Mouse (Mus musculus) small intestine, adult 2 months (tissue): ENCODE data around the gene Rab22a.

ENCODE experiments used
- CTCF ChIP-seq: fragments of 200-500 bp; IDR thresholded peaks from 2 replicates; pipeline ENCODE4 v1.5.1; 2012; ENCODE audit warnings: low read depth, mild to moderate bottlenecking, control low read depth, inconsistent platforms, low read length, moderate library complexity, mixed read lengths; ENCODE audit not compliant: insufficient replicate concordance, insufficient read length; ENCODE audit errors: extremely low read depth
- POLR2A ChIP-seq: fragments of 200-500 bp; IDR thresholded peaks from 2 replicates; pipeline ENCODE4 v1.6.1; 2012; ENCODE audit warnings: low read depth, mild to moderate bottlenecking, control low read depth, inconsistent platforms, low read length, moderate library complexity

DNA sequence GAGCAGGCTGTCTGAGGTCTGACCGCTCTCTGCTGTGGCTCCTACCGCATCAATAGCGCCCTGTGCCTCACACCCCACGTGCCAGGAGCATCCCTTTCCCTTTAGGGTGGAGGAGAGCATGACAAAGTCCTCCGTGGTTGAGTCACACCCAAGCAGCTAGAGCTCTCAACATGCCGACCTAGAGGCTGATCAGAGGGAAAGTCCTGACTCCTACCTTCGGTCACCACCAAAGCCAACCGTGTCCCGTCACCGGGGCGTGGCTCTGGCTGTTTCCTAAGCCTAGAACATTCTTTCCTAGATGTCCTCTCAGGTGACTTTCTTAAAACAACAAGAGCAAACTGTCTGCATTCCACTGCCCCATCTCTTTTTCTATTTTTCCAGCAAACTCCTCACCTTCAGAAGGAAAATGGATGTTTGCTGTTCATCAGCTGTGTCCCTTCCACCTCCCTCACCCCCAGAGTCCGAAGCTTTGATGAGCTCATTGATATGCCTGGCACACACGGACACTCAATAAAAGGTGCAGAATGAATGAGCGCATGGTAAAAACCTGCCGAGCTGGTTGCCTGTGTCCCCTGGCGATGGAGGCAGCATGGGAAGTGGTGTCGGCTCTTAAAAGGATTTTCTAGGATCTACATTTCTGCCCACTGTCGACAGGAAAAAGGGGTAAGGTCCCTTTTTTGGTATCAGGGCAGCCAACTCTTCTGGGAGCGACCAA lies 12.2 kb upstream of the Rab22a start:
- no peak for TF ChIP-seq CTCF
- TF ChIP-seq POLR2A, result no peak
